Mouse (Mus musculus): ENCODE measurements around the gene Atp5g3.

DNA sequence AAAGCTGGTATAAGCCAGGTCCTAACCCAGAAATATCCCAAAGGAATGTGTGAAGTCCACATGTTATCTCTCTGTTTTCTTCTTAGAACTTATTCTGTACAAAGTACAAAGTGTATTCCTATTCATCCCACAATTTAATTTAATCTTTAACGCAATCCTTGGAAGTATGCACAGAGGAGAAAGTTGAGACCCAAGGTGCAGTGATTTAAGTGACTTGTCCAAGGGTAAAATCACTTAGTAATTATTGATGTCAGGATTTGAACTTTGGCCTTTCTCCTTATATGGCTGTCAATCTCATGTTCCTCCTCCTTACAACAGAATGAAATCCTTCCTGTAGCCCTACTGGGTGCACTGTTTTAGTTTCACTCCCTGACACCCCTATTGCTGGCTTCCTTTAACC, 42.5 kb upstream of the Atp5g3 start:
- TF ChIP-seq POLR2A (IDR thresholded peaks at IDR 0.05; ENCODE audit: low read depth, low read length): no peak
- TF ChIP-seq CTCF (IDR thresholded peaks at IDR 0.05; ENCODE audit: borderline replicate concordance, insufficient read depth, low read length): no peak

Measured in embryonic fibroblast, embryonic 13.5 days (primary cell).